Mouse (Mus musculus) retina, postnatal 7 days (tissue): ENCODE measurements around the gene Apbb1.

Source experiments
- DNase-seq: peaks from one replicate; pipeline ENCODE4 v3.0.0-alpha.2; 2012; ENCODE audit warnings: low read depth, low spot score

Gene Apbb1

DNA sequence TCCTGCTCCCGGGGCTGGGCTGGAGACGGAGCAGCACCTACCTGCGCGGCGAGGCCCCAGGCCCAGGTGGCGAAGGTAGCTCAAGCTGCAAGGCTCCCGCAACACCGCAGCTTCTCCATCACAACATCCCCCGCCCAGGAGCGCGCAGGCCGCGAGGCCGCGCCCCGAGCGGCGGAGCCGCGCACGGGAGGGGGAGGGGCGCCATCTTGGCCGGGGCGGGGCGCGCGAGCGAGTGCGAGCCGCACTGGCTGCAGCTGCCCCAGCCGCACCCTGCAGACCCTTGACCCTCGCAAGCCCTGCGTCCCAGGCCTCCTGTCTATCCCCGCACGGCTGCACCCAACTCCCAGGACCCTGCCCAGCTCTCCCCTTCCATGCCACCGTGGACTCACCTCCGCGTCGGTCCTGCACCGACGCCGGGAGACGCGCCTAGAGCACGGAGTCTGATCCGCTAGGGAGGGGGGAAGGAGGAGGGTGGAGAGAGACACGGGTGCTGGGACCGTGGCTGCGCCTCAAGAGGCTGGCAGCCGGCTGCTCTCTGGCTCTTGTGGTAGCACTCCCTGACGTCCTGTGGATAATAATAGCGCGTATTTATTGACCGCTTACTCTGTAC, at the start of gene Apbb1:
Gene Apbb1, minus strand, starts transcription at position 560 of the 610 bp plus-strand sequence.
- DNase-seq, result peak; percentile 68

DNA sequence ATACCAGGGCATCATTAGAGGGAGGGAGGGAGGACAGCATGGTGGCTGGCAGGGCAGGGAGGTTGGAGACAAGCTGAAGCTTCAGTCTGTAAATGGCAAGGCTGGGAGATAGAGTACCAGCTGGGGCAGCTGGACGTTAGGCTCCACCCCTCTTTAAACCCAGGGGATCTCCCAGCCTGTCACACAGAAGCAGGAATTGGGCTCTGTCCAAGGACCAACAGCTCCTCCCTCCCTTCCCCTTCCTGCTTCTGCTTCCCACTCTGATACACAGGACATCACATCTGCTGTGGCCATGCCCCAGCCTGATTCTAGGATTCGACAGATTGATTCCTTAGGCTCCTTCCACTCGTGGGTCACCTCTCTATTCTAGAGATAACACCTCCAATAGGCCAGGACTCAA, 47.2 kb upstream of the Apbb1 start:
- DNase-seq, result peak; percentile 42

DNA sequence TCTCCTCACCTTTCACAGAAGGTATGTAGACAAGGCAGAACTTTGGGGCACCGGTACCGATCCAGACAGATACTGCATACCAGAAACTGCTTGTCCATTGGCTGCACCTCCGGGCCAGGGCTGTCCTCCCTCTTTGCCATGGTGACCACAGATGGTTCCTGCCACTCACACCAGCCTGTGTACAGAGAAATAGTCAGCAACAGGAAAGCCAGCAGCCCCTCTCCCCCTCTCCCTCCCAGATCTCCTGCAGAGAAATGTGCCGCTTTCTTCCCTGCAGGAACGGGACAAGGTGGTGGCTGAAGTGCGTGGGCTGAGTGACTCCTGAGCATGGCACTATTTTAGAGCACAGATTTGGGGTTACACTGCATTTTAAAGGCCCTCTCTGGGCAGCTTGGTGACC, 43.9 kb upstream of the Apbb1 start:
- DNase-seq, result no peak

DNA sequence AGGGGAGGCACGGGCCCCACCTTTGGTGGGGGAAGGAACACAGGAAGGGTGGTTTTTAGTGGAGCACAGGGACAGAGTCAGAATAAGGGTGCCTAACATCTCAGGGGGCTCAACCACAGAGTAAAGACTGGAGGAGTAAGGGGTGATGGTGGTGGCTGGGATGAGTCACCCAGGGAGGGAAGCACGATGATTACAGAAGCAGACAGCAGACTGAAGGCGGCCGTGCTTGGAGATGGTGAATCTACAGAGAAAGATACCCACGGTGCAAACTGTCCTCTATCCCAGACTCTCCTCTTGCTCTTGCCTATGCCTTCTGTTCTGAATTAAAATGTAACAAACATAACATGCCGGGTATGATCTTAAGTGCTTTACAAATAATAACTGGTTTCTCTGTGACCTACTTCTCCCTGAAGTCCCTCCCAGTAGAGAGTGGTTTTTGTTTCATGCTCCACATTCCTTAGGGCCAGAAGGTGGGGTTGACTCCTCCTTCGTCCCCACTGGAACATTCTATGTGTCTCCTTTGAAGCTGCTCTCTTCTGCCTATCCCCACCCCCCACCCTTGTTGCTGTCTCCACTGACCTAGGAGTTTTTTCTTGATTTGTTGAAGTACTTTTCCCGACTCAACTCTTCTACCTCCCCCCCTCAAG, 40.3 kb upstream of the Apbb1 start:
- DNase-seq, result no peak

DNA sequence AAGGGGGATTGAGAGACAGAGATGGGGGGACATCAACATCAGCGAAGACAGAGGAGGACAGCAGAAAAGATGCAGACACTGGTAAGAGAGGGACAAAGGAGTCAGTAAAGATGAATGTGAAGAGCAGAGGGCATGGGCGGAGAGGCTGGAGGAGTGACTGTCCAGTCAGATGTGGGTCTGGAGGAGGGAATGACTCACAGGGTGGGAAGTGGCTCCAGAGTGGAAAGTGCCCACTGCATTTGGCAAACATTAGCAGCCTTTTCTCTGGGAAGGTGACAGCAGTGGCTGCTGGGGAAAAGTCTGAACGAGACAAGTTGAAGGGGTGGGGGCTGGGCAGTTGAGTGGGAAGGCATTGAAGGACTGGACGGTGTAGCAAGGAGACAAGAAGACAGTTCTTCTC, 39.6 kb upstream of the Apbb1 start:
- no peak for DNase-seq

DNA sequence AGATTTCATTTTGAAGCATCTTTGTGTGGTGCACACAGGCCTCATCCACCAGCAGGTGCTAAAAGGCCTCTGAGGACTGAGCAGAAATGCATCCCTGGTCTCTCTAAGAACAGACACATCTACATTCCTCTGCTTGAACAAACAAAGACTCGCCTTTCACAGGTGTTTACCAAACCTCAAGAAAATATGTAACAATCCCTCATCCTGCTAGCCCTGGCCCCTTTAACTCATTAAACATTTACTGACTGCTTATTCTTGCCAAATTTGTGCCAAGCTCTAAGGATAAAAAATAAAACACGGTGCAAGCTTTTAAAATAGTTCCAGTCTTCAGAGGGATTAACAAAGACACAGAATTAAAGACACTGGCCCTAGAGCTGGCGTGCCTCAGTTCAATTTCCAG, 38.2 kb upstream of the Apbb1 start:
- DNase-seq, result no peak

DNA sequence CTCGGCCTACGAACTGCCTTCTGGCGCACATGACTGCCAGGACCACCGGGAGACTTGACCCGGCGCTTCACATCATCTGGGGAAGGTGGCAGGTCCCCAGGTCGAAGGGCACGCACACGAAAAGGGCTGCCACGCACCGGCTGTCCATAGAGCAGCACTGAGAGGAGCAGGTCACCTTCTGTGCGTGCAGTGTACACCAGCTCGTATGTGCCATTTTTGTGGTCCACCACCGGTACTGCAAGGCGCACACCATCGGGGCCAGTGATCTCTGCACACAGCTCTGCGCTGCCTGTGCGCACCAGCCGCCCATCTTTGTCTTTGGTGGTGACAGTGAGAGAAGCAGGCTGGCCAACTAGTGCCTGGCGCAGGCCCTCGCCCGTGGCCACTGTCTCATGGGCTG, 36.4 kb upstream of the Apbb1 start:
- DNase-seq, result no peak

DNA sequence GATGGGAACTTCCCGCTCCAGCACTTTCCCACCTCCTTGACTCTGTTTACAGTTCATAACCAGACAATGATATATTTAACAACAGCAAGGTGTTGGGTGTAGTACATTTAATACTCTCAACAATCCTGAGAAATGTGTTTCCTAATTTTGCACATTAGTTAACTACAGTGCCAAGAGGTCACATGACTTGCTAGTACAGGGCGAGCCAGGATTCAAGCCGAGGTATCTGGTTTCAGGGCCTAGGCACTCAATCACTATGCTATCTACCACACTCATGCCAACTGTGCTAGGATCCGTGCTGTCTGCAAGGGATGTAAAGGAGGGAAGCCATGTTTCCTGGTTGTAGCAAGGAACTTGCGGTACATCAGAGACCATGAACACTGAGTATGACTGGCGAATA, 35.1 kb upstream of the Apbb1 start:
- no peak for DNase-seq

DNA sequence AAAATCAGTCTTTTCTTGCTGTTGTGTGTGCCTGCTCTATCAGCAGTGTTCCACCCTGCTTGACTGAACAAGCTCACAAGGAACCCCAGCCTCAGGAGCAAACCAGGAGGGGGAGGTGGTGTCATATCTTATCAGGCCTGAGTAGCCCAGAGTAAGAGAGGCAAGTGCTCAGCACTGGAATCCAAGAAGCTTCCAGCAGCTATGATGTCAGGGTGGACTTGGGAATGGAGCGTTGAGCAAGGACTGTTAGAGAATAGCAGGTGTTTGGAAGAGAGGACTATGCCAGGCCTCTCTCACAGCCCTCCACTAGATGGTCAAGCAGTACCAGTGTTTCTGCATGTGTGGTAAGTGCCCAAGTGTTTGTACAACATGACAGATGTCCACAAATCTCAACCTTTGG, 34.3 kb upstream of the Apbb1 start:
- DNase-seq, result no peak

DNA sequence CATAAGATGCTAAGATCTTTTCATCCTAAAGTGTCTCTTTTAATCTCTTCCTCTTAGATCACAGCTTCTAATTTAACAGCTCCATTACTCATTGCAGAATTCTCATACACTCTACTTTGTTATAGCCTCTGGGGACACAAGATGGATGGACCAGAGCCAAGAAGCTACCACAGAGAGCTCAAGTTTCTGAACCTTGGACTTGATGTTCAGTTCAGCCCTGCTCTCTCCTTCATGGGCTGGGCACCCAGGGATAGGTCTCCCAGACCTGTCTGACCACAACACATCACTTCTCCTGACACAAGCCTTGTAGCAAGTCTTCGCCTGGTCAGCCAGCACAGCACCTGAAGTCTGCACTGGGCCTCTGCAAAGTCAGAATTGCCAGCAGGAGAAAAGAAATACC, 32.9 kb upstream of the Apbb1 start:
- no peak for DNase-seq

DNA sequence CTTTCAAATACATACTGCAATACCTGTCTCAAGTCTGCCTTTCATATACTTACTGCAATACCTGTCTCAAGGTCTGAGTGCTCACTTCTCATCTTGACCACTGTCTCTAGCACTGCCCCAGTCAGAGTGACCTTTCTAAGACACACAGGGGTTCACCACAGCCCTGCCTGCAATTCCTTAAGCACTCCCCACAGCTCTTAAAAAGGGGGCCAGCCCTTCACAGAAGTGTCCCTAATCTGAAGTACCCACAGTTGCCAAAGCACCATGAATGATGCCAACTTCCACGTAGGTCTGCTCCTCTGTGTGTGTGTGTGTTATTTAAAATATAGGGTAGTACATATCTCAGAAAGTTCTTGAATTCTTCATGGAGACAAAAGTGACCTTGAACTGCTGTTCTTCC, 30.3 kb upstream of the Apbb1 start:
- no peak for DNase-seq

DNA sequence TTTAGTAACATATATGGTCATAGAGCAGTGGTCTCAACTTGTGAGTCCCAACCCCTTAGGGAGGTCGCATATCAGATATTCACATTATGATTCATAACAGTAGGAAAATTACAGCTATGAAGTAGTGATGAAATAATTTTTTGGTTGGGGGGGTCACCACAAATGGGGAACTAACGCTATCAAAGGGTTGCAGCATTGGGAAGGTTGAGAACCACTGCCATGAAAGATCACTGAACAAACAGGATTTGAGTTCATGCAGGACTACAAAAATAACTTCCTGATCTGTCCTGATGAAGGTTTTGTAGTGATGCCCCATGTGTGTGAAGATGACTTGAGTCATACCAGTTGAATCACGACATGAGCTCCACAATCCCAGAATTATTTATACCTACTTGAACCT, 27.0 kb upstream of the Apbb1 start:
- DNase-seq, result no peak

DNA sequence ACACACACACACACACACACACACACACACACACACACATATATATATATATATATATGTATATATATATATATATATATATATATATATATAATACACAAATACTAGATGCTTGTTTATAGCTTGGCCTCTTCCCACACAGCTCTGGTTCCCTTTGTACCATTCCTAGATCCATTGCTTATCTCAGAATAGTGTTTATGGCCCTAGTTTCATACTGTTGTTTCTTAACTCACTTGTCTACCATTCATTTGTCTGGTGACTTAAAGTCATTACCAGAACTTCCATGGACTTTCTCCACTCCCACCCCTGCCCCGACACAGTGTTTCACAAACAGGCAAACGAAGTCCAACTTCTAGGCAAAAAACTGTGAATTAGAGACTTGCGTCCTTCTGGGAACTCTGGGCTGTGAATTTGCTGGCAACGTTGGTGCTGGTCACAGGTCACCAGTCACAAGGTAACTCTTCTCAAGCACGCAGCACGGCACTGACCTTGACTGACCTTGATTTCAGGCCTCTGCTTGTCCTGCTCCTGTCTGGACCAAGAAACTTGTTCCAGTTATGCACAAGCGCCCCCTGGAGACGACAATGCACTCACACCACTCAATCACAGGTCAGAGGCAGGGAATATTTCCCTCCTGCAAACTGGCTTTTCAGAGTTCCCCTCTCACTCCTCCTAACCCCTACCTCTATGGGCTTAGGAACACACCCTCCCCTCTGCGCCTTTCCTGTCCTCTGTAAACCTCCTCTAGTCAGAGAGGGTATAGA, 21.6 kb upstream of the Apbb1 start:
- peak; percentile 64 for DNase-seq

DNA sequence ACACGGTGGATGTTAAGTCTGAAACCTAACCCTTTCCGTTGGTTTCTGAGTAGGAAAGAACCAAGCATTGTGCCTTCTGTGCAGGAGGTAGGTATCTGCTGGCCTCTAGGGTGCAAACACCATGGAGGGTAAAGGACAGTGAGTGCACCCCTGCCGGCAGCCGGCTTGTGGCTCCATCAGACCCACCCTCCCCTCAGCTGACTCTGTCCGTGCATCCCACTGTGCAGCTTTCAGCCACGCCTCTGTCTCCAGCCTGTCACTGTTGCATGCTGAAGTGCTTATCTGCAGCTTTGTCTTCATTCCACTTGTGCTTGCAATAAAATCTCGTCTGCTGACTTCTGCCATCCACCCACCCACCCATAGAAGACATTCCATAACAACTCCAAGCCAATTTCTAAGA, 8.6 kb upstream of the Apbb1 start:
- DNase-seq, result no peak

DNA sequence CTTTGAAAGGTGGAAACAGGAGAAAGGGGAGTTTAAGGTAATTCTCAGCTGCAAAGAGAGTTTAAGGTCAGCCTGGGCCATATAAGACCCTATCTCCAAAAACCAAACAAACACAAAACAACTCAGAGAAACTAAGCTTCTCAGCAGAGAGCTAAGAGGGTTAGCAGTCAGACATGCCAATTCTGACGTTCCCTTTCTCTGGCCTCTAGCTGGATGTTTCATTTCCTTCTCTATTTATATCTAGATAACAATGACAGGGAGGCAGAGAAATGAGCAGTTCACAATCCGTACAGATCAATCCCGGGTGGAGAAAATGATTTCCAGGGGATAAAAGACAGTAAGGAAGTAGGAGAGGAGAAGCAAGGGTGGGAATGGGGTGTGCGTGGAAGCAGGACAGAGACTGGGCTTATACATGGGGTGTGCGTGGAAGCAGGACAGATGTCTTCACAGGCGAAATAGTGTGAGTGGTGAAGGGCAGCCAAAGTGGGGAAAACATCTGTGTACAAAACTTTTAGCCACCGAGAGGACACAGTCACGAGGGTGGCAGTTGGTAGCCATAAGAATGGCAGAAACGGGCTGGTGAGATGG, 7.0 kb upstream of the Apbb1 start:
- no peak for DNase-seq

DNA sequence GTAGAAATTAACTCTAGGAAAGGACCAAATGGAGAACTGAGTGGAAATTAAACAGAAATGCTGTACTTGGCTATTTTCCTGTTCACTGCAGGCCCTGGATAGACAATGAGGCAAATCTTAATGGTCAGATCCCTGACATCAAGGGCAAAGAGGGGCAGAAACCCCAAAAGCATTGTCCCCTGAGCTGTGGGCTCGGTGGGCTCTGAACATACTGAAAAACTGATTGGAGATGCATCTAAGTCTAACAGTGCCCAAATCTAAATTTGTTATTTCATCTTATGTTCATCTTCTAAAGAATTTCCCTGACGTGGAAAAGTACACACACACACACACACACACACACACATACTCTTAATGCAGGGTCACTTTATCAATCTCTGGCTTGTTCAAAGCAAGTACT, 506 bp upstream of the Apbb1 start:
- no peak for DNase-seq

DNA sequence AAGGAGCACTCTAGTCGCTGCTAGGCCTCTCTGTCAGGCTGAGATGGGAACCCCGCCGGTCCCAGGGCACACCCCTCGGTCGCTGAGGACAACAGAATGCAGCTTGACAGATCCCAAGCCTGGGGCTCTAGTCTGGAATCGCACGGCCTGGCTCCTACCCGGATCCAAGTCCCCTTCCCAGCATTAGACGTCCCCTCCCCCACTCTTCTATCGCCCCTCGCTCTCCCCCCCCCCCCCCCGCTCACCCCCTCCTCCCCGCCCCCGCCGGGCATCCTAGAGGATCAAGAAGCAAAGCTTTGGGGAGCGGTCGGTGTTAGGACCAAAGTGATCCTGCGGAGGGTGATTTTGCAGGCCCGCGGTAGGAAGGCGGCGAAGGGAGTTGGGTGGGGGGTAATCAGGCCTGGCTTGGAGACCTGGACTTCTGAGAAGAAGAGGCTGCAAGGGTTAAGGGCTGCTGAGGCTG, 795 bp downstream of the Apbb1 start:
- no peak for DNase-seq

DNA sequence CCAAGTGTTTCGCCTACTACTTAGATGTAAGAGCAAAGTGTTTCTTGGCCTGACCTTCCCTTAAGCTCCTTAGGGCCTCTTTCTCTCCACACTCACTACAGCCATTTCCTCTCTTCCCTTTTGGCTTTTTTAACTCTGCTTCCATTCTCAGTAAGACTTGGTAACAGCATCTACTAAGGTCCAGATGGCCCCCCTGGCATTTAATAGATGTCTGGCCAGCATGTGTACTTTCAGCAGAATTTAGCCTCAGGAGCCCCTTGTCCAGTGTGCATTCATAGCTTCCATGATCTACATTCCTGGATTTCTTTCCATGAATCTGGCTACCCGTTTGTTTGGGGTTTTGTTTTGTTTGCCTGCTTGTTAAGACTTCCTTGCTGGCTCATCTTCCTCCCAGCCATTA, 3.0 kb downstream of the Apbb1 start:
- no peak for DNase-seq

DNA sequence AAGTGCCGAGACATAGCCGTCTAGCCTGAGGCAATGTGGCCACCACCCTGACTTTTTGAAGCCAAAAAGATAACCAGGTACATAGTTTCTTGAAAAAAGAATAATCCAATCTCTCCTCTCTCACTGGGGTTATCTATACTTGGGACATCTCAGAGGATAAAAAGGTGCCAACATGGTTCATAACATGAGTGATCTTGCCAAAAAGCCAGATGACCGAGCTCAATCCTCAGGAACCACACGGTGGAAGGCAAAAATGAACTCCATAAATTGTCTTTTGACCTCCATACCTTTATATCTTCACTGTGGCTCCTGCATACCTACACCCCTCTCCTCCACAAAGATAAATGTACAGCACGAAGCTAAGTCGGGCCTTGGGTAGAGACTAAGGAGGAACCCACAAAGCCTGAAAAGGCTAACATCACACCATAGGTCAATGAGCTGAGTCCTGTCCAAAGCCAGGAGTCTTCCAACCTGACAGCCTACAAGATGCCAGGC, 4.0 kb downstream of the Apbb1 start:
- no peak for DNase-seq

DNA sequence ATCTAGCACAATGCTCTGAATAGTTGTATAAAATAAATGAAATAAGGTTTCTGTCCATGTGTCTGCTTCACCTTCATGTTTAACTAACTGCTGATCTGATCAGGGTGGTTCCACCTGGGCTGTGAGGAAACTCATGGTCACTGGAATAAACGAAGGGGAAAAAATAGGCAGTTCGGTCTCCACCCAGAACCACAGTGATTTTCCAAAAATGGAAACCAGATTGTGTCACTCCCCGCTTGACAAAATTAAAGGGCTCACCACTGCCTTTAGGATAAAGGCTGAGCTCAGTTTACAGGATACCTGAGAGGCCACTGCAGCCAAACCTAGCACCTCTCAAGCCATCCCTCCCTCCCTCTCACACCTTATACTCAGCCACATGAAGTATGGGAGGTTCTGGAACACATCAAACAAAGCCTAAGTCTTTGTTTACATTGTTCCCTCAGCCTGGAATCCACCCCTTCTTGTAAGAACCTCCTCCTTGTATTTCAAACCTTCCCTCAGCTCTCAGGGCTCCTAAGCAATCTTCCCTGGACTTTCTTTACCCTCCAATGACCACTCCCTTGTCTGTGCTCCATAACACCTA, 5.2 kb downstream of the Apbb1 start:
- no peak for DNase-seq

DNA sequence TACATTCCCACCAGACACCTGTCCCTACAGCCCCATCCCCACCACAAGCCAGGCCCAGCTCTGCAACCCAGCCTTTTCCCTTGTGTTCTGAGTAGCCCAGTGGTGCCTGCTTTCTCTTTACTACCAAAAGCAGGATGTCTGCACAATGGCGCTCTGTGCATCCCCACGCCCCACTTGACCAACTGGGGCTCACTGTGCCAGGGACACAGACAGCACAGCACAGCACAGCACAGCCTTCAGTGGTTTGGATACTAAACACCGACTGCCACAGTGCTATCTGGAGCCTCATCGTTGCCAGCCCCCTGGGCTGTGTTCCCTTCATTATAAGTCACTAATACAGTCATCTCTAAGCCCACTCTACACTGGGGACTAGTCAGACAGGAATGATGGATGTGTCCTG, 6.9 kb downstream of the Apbb1 start:
- no peak for DNase-seq

DNA sequence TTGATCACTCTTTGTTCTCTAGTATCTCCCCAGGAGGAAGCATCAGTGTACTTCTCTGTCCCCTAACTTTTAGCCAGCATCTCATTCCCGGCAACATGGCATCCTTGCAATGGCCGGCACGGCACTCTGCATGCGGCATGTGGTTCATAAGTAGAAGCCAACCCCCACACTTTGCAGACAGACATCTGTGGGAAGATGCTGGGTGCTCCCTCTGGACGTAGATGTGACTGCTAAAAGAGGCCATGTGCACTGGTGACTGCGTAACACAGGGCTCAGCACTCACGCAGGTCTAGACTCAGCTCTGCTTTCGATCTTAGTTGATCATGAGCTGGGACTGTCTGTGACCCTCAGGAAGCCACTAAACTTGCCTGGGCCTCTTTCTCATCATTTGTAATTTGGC, 8.5 kb downstream of the Apbb1 start:
- DNase-seq, result no peak
